Mouse (Mus musculus): ENCODE data around the gene Fbxo42. TPM values are rescaled to one million over a fixed set of nuclear protein-coding genes. Genes with fewer than 3 reads are reported as not detected.
"Not testable (repeated sequence)": the region's sequence is repeated elsewhere in the genome, so short reads cannot be mapped to it uniquely, and the experiment has no call there.

Fbxo42 gene
- polyA plus RNA-seq, 1 experiment from 2014 or later = 25.4 TPM

DNA sequence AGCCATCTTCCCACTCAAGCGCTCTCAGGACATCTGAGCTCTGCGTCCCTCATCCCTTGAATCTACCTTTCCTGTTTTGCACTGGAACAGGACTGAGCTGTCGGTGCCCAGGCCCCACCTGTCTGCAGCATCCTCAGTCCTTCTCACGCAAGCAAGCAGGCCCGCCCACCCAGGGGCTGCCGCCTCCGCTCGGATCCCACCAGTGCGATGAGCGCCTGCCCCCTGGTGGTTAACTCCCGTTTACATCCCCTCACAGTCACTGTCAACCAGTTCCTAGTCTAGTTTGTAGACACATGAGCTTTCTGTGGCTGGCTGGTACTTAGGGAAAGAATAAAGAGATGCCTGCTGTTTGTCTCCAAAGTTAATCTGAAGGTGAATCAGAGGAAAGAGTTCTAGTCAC is 27.0 kb upstream of the Fbxo42 start:
- no peaks in the 10 kb centered on the region for H3K27me3 ChIP-seq
- H3K27ac ChIP-seq = no peak overlapping the region
- H3K9ac ChIP-seq = no peak overlapping the region
- WGBS = 23% methylated on average over 11 of the region's 11 CpGs
- H3K9me3 ChIP-seq = no peaks in the 10 kb centered on the region
- no peak overlapping the region for H3K4me2 ChIP-seq
- H3K36me3 ChIP-seq = peaks cover 50% of the 10 kb centered on the region
- no peak for ATAC-seq (ENCODE audit: insufficient number of reproducible peaks, low FRiP score, low TSS enrichment, low read depth)
- peaks cover 19% of the 10 kb centered on the region for H3K4me1 ChIP-seq
- no peak overlapping the region for H3K4me3 ChIP-seq

DNA sequence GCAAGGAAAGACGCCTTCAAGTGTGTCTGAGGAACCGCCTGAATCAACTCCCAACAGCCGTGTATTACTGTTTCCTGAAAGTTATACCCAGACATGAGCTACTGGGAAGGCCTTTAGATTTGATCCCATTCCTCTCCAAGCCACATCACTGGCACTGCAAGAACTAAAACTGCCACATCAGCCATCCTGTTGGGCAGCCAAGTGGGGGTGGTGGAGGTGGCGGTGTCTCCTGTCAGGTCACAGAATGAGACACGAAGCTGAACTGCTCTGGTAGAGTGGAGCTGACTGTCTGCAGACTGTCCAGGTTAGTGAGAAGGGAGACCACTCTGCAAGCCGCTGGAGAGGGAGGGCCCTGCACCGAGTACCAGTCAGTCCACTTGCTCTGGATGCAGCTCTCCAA is 25.1 kb upstream of the Fbxo42 start:
- ATAC-seq (ENCODE audit: insufficient number of reproducible peaks, low FRiP score, low TSS enrichment, low read depth) = no peak
- peak overlapping the region; percentile 57; the same call in 1 of the 2 replicates for H3K27ac ChIP-seq
- 79% methylated on average over 7 of the region's 7 CpGs for WGBS

DNA sequence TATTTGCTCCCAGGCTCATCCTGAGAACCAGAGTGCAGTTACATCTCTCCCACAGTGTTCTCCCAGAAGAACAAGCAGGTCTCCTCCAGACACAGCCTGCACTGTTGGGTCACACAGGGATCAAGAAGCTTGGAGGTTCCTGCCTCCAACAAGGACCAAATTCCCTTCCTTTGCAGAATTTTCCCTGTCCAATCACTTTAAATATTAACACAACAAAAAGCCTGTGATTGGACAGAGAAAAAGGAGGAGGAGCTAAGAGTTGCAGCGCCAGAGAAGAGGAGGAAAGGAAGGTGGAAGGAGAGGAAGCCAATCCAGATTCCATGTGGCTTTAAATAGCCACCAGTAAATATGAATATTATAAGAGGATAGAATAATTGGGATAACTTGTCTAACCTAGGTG is 24.6 kb upstream of the Fbxo42 start:
- Histone ChIP-seq H3K36me3 (peaks cover 32% of the 10 kb centered on the region), H3K4me2 (no peak overlapping the region), H3K27me3 (no peaks in the 10 kb centered on the region), H3K9me3 (no peaks in the 10 kb centered on the region), H3K27ac (peak overlapping the region; percentile 57; the same call in 1 of the 2 replicates), H3K9ac (no peak overlapping the region), H3K4me3 (no peak overlapping the region), H3K4me1 (peaks cover 19% of the 10 kb centered on the region)
- ATAC-seq (ENCODE audit: insufficient number of reproducible peaks, low FRiP score, low TSS enrichment, low read depth) = no peak
- WGBS = 25% methylated on average over 1 of the region's 1 CpGs

More for the DNA sequence above, 25.1 kb upstream of the Fbxo42 start:
- no peak overlapping the region for H3K4me3 ChIP-seq
- peaks cover 19% of the 10 kb centered on the region for H3K4me1 ChIP-seq
- H3K27me3 ChIP-seq = no peaks in the 10 kb centered on the region
- H3K4me2 ChIP-seq = no peak overlapping the region
- H3K9me3 ChIP-seq = no peaks in the 10 kb centered on the region
- no peak overlapping the region for H3K9ac ChIP-seq
- H3K36me3 ChIP-seq = peaks cover 36% of the 10 kb centered on the region

DNA sequence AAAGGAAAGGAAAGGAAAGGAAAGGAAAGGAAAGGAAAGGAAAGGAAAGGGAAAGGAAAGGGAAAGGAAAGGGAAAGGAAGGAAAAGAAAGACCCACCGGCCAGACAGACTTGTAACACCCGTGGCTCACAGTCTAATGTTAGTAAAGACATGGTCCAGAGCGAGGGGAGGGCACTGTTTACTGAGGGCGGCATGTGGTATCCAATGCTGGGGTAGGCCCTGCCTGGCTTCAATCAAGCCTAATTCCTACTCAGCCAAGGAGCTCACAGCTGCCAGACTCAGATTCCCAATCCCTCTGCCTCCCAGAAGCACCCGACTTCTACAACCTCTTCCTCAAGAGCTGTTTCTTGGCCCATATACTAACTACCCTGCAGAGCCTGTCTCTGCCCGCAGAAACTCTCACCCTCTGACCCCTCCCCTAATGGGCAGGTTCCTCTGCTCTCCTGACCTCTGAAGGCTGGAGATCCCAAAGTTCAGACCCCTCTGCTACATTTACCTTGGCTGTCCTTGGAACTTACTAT is 18.5 kb upstream of the Fbxo42 start:
- no peak overlapping the region for H3K27ac ChIP-seq
- H3K27me3 ChIP-seq = no peaks in the 10 kb centered on the region
- H3K36me3 ChIP-seq = peaks cover 6% of the 10 kb centered on the region
- no peak overlapping the region for H3K4me3 ChIP-seq
- ATAC-seq (ENCODE audit: insufficient number of reproducible peaks, low FRiP score, low TSS enrichment, low read depth) = no peak
- WGBS = 42% methylated on average over 6 of the region's 6 CpGs
- H3K9me3 ChIP-seq = no peaks in the 10 kb centered on the region
- no peak overlapping the region for H3K4me2 ChIP-seq
- peaks cover 46% of the 10 kb centered on the region for H3K4me1 ChIP-seq
- H3K9ac ChIP-seq = no peak overlapping the region

DNA sequence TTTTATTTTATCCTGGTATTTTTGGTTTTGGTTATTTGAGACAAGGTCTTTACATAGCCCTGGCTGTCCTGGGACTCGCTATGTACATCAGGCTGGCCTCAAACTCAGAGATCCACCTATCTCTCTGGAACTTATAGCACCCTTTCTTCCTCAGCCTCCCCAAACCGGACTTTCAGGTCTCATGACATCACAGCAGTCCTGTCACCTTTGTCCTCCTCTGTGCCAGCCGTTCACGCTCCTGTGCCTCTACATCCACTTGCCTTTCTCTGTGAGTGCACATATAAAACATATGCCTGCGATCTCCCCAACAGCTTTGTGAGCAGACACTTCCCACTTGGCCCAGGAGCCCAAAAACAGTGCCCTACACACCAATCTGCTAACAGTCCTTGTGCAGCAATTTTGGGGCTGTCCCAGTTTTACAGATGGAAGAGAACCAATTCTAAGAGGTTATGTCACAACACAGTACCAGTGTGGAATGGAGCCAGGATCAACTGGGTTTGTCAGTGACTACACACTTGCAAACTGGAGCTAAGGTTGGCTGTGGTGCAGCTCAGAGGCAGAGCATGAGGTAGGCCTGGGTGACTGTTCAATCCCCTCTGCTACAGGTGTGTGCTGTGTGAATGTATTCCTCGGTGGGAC is 16.9 kb upstream of the Fbxo42 start:
- Histone ChIP-seq H3K27me3 (no peaks in the 10 kb centered on the region), H3K4me3 (no peak overlapping the region), H3K4me2 (no peak overlapping the region), H3K9me3 (no peaks in the 10 kb centered on the region), H3K9ac (no peak overlapping the region), H3K4me1 (peaks cover 56% of the 10 kb centered on the region), H3K27ac (peak overlapping the region; percentile 80), H3K36me3 (peaks cover 5% of the 10 kb centered on the region)
- WGBS = 64% methylated on average over 6 of the region's 6 CpGs
- no peak for ATAC-seq (ENCODE audit: insufficient number of reproducible peaks, low FRiP score, low TSS enrichment, low read depth)

DNA sequence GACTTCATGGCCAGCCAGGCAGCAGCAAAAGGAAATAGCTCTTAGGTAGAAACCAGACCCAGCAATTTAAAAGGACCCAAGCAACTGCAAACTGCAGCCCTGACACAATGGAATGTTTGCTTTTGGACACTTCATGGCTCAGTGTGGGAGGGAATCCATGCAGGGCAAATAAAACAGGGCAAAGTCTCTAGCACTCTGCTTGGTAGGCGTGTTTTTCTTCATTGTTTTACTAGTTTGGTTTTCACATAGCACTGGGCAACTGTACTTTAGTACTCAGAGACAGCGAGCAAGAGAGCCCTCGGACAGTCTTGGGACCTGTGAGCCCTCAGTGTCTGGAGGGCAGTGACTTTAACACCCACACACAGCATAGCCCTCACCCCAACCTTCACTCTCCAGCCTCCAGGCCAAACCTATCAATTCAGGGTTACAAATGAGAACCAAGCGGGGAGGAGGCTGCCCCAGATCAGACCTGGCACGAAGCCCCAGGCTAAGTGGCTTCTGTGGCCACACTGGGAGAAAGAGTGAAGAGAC is 16.1 kb upstream of the Fbxo42 start:
- no peak for ATAC-seq (ENCODE audit: insufficient number of reproducible peaks, low FRiP score, low TSS enrichment, low read depth)
- Histone ChIP-seq H3K36me3 (no peaks in the 10 kb centered on the region), H3K9me3 (no peaks in the 10 kb centered on the region), H3K4me3 (no peak overlapping the region), H3K4me2 (no peak overlapping the region), H3K9ac (no peak overlapping the region), H3K27me3 (no peaks in the 10 kb centered on the region), H3K27ac (peak overlapping the region; percentile 80), H3K4me1 (peaks cover 64% of the 10 kb centered on the region)
- 34% methylated on average over 5 of the region's 5 CpGs for WGBS

DNA sequence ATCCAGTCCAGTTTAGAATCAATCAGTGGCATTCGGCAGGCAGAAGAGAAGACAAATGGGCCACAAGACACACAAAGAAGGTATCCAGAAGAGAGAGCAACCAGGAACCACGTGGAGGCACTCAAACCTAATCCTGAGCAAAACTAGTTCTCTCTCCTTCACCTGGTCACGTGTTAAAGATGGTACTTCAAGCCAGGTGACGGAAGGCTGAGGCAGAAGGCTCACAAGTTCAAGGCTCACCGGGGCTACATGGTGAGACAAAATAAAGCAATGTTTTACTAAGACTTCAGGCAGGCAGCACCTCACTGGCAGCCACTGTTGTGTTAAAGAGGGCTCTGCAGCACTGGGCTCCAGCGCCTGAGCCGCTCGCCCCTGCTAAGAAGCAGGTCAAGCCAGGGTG is 15.5 kb upstream of the Fbxo42 start:
- Histone ChIP-seq H3K9me3 (no peaks in the 10 kb centered on the region), H3K4me3 (no peak overlapping the region), H3K9ac (no peak overlapping the region), H3K4me1 (peaks cover 70% of the 10 kb centered on the region), H3K27me3 (no peaks in the 10 kb centered on the region), H3K36me3 (no peaks in the 10 kb centered on the region), H3K27ac (peak overlapping the region; percentile 80; the same call in 1 of the 2 replicates), H3K4me2 (no peak overlapping the region)
- whole genome bisulfite sequencing = 45% methylated on average over 8 of the region's 8 CpGs
- ATAC-seq (ENCODE audit: insufficient number of reproducible peaks, low FRiP score, low TSS enrichment, low read depth) = no peak

DNA sequence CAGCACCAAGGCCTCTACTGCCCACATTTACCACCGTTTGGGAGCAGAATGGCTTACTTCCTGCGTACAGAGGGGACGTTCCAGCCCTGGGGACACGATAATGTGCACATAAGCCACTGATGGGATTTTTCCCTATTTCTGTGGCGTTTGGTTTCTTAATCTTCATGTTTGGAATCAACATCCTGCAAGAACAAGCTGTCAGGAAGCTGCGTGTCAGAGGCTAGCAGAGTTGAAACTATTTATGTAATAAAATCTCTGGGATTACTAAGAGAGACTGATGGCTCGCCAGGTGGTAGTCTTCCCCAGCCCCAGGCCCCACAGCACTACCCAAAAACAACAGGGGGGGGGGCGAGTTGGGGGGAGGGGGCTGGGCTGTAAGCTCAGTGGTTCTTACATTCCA is 14.5 kb upstream of the Fbxo42 start:
- H3K4me2 ChIP-seq = no peak overlapping the region
- H3K27me3 ChIP-seq = no peaks in the 10 kb centered on the region
- no peaks in the 10 kb centered on the region for H3K9me3 ChIP-seq
- ATAC-seq (ENCODE audit: insufficient number of reproducible peaks, low FRiP score, low TSS enrichment, low read depth) = no peak
- no peak overlapping the region for H3K9ac ChIP-seq
- 42% methylated on average over 8 of the region's 8 CpGs for WGBS
- no peak overlapping the region for H3K27ac ChIP-seq
- H3K4me3 ChIP-seq = no peak overlapping the region
- H3K4me1 ChIP-seq = peaks cover 77% of the 10 kb centered on the region
- no peaks in the 10 kb centered on the region for H3K36me3 ChIP-seq

DNA sequence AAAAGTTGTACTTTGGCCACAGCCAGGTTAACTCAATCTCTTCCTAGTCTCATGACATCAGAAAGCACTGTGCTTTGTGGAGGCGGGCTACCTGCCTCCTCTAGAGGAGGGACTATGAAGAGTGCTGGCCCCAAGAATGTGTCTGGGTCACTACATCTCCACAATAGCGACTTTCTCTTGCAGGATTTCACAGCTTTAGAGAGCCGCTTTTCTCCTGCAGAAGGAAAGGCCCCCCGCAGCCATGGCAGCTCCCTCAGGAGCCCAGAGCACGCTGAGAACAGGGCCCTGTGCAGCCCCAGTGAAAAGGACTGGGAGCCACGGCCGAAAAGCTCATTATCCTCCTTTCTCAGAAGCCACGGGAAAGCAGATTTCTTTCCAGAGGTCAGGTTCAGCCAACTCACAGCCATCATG is 13.7 kb upstream of the Fbxo42 start:
- ATAC-seq (ENCODE audit: insufficient number of reproducible peaks, low FRiP score, low TSS enrichment, low read depth) = no peak

DNA sequence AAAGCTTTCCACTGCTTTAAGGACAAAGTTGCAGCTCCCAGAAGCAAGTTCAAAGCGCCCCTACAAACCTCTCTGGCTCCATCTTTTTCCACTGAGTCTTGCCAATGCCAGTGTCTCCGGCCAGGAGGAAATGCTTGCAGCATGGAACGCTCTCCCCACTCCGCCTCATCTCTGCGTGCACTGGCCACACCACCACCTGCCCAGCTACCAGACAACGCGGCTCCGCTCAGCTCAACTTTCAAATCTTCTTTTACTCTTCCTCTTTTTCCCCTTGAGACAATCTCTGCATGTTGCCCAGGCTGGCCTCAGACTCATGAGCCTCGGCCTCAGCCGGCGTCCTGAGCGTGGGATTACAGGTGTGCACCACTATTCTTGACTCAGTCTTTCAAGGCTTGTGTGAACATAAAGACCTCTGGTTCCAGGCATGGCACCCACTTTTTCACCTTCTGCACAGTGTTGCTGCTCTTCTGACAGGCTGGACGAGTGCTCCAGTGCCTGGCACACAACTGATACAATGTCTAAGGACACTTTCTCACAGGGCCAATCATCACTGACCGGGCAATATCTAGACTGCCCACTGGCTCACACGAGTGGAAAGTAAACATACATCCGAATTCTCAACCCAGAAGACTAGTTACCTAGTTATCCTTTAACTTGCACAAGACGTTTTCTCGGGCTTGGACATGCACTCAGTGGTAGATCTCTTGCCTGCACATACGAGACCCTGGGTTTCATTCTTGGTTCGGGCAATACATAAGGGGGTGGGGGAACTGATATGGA is 12.8 kb upstream of the Fbxo42 start:
- H3K4me2 ChIP-seq = no peak overlapping the region
- H3K27me3 ChIP-seq = no peaks in the 10 kb centered on the region
- WGBS = 70% methylated on average over 20 of the region's 20 CpGs
- ATAC-seq (ENCODE audit: insufficient number of reproducible peaks, low FRiP score, low TSS enrichment, low read depth) = no peak
- no peaks in the 10 kb centered on the region for H3K36me3 ChIP-seq
- H3K4me1 ChIP-seq = peaks cover 71% of the 10 kb centered on the region
- no peaks in the 10 kb centered on the region for H3K9me3 ChIP-seq
- H3K9ac ChIP-seq = no peak overlapping the region
- no peak overlapping the region for H3K4me3 ChIP-seq
- peak overlapping the region; percentile 84 for H3K27ac ChIP-seq

More for the DNA sequence above, 13.7 kb upstream of the Fbxo42 start:
- Histone ChIP-seq H3K9ac (no peak overlapping the region), H3K4me2 (no peak overlapping the region), H3K36me3 (no peaks in the 10 kb centered on the region), H3K27ac (peak overlapping the region; percentile 84), H3K9me3 (no peaks in the 10 kb centered on the region), H3K4me1 (peaks cover 78% of the 10 kb centered on the region), H3K4me3 (no peak overlapping the region), H3K27me3 (no peaks in the 10 kb centered on the region)
- WGBS = 53% methylated on average over 8 of the region's 8 CpGs

DNA sequence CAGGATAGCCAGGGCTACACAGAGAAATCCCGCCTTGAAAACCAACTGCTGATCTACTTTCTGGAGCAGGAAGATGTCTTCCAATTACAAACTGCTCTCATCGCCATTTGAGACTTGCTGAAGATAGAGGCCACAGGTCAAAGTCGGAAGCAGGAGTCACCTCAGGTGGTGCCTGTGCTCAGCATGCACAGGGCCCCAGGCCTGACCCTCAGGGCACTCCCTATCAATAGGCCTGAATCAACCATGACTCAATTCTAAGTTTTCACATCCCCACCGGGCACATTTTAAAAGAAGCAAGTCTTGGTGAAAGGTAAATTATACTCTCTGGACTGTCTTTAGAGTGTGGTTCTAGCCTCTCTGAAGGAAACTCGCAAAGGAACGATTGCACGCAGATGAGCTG is 11.6 kb upstream of the Fbxo42 start:
- Histone ChIP-seq H3K9ac (no peak overlapping the region), H3K4me1 (peaks cover 62% of the 10 kb centered on the region), H3K9me3 (no peaks in the 10 kb centered on the region), H3K4me3 (no peak overlapping the region), H3K36me3 (no peaks in the 10 kb centered on the region), H3K27me3 (no peaks in the 10 kb centered on the region), H3K4me2 (no peak overlapping the region), H3K27ac (no peak overlapping the region)
- ATAC-seq (ENCODE audit: insufficient number of reproducible peaks, low FRiP score, low TSS enrichment, low read depth) = no peak
- 85% methylated on average over 7 of the region's 7 CpGs for WGBS

DNA sequence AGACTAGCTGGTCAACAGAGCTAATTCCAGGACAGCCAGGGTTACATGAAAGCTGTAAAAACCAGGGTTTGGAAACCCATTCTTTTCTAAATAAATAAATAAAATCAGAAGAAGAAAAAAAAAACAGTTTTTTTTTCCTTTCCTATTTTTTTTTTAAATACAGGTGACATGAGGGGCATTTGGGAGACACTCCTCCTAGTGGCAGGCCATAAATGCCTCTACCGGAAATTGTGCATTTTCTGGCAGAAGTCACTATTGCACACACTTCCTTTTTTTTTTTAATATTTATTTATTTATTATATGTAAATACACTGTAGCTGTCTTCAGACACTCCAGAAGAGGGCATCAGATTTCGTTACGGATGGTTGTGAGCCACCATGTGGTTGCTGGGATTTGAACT is 10.0 kb upstream of the Fbxo42 start:
- not testable (repeated sequence) for ATAC-seq (ENCODE audit: insufficient number of reproducible peaks, low FRiP score, low TSS enrichment, low read depth); H3K27ac ChIP-seq; H3K9ac ChIP-seq; H3K36me3 ChIP-seq; H3K27me3 ChIP-seq; H3K9me3 ChIP-seq
- 61% methylated on average over 3 of the region's 3 CpGs for WGBS
- Histone ChIP-seq H3K4me2 (0 out of 2 replicates have a peak overlapping the region, but pooled peaks have one; percentile 4), H3K4me1 (peaks cover 50% of the 10 kb centered on the region), H3K4me3 (peak overlapping the region; percentile 88)

Measured in limb, embryonic 15.5 days (tissue).